Comparison of ENCODE assay signal across 13 mouse cellular contexts in the genomic region with DNA sequence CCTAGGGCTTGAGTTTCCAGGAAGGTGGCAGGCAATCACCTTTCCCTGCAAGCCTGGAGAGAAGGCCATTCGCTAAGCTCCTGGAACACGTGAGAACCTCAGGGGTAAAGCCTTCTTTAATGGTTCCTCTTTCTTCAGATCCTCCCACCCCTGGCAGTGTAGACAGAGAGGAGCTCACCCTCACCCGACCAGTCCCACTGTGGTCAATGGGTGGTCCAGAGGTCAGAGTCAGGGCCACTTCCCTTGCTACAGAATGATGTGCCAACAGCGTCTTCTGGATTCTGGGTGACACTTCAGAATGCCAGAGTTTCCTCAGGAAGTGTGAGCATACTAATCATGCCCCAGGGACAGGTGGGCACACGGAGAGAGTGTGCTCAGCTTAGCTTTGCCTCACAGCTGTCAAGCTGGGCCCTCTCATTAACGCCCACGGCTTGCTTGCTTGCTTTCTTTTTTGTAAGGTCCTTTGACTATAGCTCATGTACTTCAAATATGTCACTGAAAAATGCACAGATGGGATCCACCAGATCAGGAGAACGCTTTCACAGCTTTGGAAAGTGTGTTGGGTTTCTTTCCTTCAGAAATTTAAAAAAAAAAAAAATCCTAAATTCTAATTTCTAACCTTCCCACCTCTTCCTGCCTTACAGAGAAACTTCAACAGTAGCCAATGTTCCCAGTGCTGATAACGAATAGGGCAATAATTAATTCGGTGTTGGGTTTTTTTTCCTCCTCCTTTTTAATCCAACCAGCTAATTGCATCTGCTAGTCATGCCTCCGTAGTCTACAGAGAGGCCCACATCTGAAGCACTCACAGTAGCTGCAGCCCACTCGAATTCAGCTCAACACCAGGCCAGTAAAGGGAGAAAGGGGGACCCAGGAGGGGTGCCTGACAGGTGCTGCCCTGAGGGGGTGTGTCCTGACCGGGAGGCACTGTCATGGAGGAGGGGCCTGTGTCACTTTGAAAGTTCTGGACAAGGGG.
DNase-seq lines count a peak whose midpoint lies in the region; ATAC-seq lines count a peak whose summit lies in the region.
"Had no signal": no experiment of that assay in that cellular context is flagged by ENCODE, and none has a peak within 500 bp of the region (broad histone marks: within the 10 kb centered on the region; RNA-seq: fewer than 3 reads in every experiment).

No protein-coding gene starts in this region.

- no peaks in the 10 kb centered on the region for H3K9me3 ChIP-seq in forebrain, embryonic 13.5 days (replicated peaks)
- H3K9me3 ChIP-seq in liver, embryonic 12.5 days (replicated peaks), result no peaks in the 10 kb centered on the region
- H3K9me3 ChIP-seq: G1E had no signal

- H3K4me3 ChIP-seq in forebrain, embryonic 13.5 days, result no peak overlapping the region
- no peak overlapping the region for H3K4me3 ChIP-seq in liver, embryonic 12.5 days

- peak overlapping the region; percentile 88 for H3K27ac ChIP-seq in forebrain, embryonic 13.5 days
- H3K27ac ChIP-seq in liver, embryonic 12.5 days, result no peak overlapping the region

- no peaks in the 10 kb centered on the region for H3K27me3 ChIP-seq in forebrain, embryonic 13.5 days
- H3K27me3 ChIP-seq in liver, embryonic 12.5 days (replicated peaks), result 0 out of 2 replicates have a peak, but pooled peaks cover 3% of the 10 kb centered on the region

- peak; percentile 51 to 79 for DNase-seq in layer of hippocampus, adult 18-20 months (ENCODE audit: low spot score in 2 of 2)
- no peak for DNase-seq in layer of hippocampus, postnatal 10 days (ENCODE audit: low spot score in 2 of 2)
- peak; percentile 79 for DNase-seq in layer of hippocampus, adult 9-11 months
- peak; percentile 69 to 74 for DNase-seq in right cerebral cortex, adult 2 months (ENCODE audit: low spot score in 2 of 2)
- DNase-seq in gastrocnemius, postnatal 14 days, result no peak
- DNase-seq in kidney, postnatal 10 days, result no peak
- DNase-seq: adrenal gland, postnatal 36 days; heart, adult 18-20 months; kidney, postnatal 36 days; lung, adult 2 months had no signal

- H3K4me2 ChIP-seq in forebrain, embryonic 13.5 days, result 0 out of 2 replicates have a peak overlapping the region, but pooled peaks have one; percentile 2
- H3K4me2 ChIP-seq in liver, embryonic 12.5 days, result no peak overlapping the region

- H3K4me1 ChIP-seq in forebrain, embryonic 13.5 days, result peaks cover 43% of the 10 kb centered on the region
- H3K4me1 ChIP-seq in liver, embryonic 12.5 days, result no peaks in the 10 kb centered on the region

- no peaks in the 10 kb centered on the region for H3K36me3 ChIP-seq in forebrain, embryonic 13.5 days (ENCODE audit: poor library complexity, severe bottlenecking)
- H3K36me3 ChIP-seq in liver, embryonic 12.5 days, result no peaks in the 10 kb centered on the region
- H3K36me3 ChIP-seq: G1E had no signal

- intact Hi-C loops in gastrocnemius, postnatal 14 days (cut with DNase I; ENCODE audit: low total_unique reads), result no loop called here

- 34% methylated on average over 13 of the region's 13 CpGs for WGBS in forebrain, embryonic 13.5 days
- 49% methylated on average over 13 of the region's 13 CpGs for WGBS in liver, embryonic 12.5 days (ENCODE audit: insufficient replicate concordance)

- no peak overlapping the region for H3K9ac ChIP-seq in forebrain, embryonic 13.5 days
- no peak overlapping the region for H3K9ac ChIP-seq in liver, embryonic 12.5 days

- ATAC-seq in forebrain, embryonic 13.5 days, result peak; percentile 84
- no peak for ATAC-seq in liver, embryonic 12.5 days

Comparison
In these comparisons a context has a peak if more than half of its experiments do, and no peak if none do; other contexts are left out.
1. DNase-seq: peak in layer of hippocampus, adult 18-20 months (2 of 2), layer of hippocampus, adult 9-11 months (single experiment) and right cerebral cortex, adult 2 months (2 of 2); none in layer of hippocampus, postnatal 10 days (0 of 2), gastrocnemius, postnatal 14 days (single experiment) and kidney, postnatal 10 days (single experiment).